Mouse (Mus musculus) adrenal gland, adult 8-10 months (tissue): Measurements from ENCODE around the gene Nap1l1. TPM values are rescaled to one million over a fixed set of nuclear protein-coding genes. Genes with fewer than 3 reads are reported as not detected.
"Not testable (repeated sequence)": the region's sequence is repeated elsewhere in the genome, so short reads cannot be mapped to it uniquely, and the experiment has no call there.

Source experiments
- DNase-seq: peaks from one replicate; pipeline ENCODE4 v3.0.0; 2022
- total RNA-seq, 4 experiments: library from RNA; stranded (reverse); gene quantifications; 2 replicates each; pipeline ENCODE4 v1.2.4; 2022

Nap1l1 gene
- 100 to 1,000 TPM; 120 to 143 (median 133) TPM for total RNA-seq

DNA sequence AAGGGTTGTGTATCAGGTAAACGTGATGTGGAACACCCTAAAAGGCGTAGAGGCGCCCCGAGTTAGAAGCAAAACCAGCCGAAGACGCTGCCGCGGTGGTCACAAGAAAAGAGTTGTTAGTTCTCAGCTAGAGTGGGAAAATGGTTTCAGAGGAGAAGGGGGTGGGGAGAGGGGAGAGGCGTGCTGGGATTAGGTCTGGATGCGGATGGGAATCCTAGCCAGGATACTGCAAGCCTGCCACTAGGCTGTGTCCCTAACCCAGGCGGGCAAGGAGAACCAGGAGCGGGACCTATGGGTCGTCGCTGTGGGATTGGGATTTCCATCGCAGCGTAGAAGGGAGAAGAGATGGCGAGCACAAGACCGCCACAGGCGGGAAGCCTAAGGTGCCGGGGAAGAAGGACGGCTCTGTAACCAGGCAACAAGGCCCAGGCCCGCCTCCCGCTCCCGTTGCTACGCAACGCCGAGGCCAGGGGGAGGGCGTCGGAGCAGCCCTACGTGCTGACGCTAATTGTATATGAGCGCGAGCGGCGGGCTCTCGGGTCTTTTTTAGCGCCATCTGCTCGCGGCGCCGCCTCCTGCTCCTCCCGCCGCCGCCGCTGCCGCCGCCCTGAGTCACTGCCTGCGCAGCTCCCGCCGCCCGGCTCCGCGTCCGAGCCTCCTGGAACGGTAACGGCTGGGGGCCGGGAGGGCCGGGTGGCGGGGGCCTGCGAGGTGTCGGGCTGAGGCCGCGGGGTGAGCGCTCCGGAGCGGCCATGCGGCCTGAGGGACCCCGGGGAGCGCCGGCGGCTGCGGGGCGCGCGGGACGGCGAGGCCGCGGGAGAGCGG is at the start of gene Nap1l1:
Gene Nap1l1, plus strand, starts transcription at position 538 of the 825 bp plus-strand sequence.
- peak; percentile 97 for DNase-seq

DNA sequence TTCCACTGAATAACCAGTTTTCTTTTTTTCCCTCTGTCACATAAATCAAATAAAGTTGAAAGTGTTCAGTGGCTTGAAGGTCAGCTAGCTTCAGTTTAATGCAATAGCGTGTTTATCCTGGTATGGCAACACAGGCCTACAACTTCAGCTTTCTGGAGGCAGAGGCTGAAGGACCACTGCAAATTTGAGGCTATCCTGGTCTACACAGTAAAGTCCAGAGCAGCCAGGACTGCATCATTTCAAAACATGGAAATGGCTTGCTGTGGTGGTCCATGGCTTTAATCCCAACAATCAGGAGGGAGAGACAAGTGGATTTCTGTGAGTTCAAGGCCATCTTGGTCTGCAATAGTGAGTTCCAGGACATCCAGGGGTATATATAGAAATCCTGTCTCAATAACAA is 46.5 kb upstream of the Nap1l1 start:
- peak; percentile 20 for DNase-seq

DNA sequence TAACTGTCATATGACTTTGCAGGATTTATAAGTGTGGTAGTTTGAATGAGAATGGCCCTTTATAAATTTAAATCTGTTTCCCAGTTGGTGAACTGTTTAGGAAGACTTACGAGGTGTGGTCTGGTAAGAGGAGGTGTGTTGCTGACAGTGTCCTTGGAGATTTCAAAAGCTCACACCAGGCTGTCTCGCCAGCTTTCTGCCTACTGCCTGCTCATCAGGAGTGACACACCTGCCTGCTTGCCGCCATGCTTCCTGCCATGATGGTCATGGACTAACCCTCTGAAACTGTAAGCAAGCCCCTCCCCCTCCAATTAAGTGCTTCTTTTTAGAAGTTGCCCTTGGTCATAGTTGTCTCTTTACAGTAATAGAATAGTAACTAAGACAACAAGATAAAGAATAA is 39.5 kb upstream of the Nap1l1 start:
- no peak for DNase-seq

DNA sequence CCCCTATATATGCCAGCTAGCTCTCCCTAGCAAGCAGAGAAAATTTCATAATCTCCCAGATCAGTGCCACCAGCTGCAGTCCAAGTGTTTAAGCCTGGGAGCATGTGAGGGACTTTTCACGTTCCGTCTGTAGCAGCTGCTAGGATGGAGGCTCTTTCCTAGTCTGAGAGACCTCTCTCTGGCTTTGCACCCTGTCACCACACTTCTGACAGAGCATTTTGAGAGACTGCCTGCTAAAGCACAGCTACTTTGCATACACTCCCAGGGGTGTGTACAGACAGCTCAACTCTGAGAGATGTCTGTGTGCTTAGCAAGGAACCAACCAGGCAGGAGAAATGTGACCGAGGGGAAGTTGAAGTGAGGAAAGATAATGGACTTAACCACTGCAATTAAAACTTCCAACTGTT is 32.0 kb upstream of the Nap1l1 start:
- no peak for DNase-seq

DNA sequence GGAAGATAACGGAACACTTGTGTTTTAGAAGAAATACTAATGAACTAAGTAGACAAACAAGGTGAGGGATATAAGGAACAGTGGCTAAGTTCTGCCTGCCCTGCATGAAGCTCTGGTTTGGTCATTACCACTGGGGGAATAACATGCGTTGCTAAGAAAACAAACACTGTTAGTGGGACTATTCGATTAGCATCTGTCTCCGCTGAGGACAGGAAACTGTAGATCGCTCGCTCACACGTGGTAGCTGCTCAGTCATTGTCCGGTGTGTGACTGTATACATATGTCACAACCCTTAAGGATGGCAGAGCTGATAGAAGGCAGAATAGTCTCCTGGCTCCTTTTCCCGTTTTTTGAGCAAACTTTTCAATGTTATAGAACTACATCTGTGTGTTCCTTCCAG is 28.8 kb upstream of the Nap1l1 start:
- DNase-seq: no peak

DNA sequence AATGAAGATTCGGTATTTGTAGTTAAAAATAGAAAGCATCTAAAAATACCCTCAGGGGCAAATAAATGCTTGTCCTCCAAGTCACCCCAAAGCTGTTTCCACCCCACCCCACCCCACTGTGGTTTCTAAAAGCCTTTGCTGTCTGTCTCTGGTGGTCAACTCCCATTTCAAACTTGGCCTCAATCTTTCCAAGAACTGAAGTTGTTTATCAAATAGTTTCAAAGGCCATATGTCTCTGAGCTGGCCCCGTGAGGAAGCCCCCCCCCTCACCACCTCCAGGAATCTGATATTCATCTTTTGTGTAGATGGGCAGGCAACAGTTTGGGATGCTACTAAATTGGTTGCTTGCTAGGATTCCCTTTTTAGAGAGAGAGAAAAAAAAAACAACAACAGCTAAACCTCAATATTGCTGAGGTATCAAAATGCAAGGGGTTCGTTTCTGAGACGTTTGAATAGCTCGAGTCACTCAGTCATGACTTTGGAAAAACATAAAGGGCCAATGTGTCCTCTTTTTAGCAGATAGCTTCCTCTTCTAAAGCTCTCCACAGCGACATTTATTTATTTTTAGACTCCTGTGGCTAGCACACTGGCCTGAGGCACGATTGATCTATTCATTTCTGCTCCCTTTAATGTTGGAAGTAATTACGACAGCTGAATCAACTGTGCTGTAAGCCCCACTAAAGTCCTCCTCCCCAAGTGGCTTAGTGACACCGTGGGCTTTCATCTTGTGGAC is 26.9 kb upstream of the Nap1l1 start:
- DNase-seq: no peak

DNA sequence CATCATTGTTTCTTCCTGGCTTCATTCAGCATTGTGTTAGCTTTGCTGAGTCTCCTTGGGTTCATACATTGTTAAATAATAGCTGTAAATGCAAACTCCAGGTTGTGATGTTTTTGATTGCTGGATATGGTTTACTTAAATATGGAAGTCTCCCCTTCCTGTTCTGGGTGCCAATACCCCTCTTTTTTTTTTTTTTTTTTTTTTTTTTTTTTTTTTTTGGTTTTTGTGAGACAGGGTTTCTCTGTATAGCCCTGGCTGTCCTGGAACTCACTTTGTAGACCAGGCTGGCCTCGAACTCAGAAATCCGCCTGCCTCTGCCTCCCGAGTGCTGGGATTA is 26.4 kb upstream of the Nap1l1 start:
- DNase-seq: not testable (repeated sequence)

DNA sequence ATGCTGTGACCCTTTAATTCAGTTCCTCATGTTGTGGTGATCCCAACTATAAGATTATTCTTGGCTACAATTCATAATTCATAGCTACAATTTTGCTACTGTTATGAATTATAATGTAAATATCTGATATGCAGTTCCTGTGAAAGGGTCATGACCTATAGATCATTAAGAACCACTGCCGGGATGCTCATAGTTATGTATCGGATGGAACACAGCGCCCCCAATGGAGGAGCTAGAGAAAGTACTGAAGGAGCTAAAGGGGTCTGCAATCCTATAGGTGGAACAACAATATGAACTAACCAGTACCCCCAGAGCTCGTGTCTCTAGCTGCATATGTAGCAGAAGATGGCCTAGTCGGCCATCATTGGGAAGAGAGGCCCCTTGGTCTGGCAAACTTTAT is 23.4 kb upstream of the Nap1l1 start:
- DNase-seq: not testable (repeated sequence)

DNA sequence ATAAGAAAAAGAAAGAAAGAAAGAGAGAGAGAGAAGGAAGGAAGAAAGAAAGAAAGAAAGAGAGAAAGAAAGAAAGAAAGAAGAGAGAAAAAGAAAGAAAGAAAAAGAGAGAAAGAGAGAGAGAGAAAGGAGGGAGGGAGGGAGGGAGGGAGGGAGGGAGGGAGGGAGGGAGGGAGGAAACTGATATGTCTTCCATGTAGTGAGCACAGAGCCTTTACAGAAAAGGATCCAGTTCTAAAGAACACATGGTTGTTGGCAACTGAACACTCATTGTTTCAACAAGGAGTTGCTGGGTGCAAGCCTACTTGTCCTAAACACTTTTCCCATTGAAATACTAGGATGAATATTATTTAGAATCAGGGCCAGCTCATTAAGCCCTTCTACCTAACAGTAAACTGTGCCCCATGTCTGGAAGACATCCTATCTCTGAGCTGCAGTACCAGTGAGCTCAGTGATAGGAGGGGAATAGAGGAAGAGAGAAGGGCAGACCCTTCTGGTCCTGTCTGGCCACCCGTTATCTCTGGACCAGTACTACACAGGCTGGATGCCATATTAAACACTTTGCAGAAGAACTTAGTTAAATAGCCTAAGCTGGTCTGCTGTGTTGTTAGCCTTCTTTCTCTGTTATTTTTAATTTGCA is 21.2 kb upstream of the Nap1l1 start:
- DNase-seq: no peak

DNA sequence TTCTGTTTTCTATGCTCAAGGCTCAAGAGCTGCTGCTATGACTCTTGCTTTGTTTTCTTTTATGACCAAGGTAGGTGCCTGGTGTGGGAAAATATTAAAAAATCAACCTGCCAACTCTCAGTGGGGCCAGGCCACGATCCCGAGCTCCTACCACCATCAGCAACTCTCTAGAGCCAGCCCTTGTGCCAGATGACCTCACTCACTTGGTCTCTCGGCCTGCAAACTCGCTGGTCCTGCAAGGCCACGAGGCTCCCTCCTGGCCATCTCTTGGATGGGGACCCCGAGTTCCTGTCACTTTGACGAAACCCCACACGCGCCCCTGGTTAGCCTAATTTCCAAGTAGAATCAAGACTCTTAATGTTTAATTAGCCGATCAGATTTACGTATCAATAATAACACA is 20.6 kb upstream of the Nap1l1 start:
- DNase-seq: no peak

DNA sequence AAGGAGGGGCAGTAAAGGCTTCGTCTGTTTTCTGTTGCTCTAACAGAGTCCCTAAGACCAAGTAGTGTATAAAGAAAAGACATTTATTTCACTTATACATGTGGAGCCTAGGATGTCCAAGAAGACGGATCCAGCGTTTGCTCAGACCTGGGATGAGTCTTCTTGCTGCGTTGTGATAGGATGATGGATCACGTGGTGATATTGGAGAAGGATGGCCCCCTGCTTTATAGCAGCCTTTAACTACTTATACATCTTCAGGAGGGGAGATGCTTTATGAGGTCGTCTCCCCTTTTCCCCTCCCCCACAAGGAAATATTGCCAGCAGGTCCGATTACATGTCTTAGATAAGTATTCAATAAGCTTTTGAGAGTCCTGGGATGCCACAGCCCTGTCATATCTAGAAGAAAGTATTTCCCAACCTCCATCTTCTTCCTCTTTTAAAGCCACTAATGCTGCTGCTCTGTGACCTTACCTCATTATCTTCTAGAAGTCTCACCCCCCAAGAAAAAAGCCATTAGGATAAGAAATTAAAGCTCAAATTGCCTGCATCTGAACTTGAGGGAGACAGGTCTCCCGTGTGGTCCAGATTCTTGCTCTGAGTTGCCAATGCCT is 18.2 kb upstream of the Nap1l1 start:
- no peak for DNase-seq

DNA sequence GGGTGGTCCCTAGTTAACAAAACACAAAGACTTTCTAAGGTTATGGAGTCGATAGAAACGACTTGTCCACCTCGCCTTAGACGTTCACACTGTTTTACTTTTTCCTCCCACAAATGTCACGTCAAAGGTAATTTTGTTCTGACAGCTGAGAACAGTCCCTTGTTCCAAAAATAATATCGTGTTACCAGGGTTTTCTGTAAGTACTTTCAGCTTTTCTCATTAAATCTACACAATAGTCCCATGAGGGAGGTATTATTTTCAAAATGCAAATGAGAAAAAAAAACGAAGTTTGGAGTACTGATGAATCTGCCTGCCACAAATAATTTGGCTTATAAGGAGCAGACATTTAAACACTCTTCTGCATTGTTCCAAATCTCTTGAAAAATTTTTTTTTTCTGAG is 14.9 kb upstream of the Nap1l1 start:
- DNase-seq: no peak

DNA sequence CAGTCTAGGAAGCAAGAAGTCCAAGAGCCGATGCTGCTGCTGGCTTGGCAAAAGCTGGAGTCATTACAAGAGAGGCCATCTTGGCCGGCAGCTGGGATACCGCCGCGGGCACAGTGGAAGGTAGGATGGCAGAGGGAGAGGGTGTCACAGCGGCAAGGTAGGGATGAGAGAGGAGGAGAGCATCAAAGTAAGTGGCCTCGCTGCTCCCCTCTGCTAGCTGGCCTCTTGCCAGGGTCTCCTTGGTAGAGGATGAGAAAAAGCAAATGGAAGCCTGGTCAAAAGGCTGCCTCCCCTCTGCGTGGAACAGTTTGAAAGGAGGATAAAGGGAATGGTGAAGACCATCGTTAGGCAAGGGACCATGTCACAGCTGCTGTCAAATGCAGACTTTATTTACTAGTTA is 14.0 kb upstream of the Nap1l1 start:
- DNase-seq: no peak

DNA sequence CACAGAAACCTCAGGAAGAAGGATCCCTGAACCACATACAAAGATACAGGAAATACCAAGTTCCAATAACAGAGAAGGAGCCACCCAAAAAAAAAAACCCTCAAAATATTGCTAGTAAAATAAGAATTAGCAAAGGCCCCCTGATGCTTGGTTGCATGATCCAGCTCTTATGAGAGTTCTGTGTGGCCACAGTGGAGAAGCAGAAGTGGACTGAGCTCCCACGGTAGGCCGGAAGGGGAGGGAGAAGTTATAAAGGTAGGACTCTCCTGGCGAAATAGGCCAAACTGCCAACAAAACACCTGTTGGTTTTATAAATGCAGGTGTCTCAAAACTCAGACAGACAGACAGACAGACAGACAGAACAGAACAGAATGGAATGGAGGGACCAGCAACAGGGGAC is 13.1 kb upstream of the Nap1l1 start:
- DNase-seq: no peak

DNA sequence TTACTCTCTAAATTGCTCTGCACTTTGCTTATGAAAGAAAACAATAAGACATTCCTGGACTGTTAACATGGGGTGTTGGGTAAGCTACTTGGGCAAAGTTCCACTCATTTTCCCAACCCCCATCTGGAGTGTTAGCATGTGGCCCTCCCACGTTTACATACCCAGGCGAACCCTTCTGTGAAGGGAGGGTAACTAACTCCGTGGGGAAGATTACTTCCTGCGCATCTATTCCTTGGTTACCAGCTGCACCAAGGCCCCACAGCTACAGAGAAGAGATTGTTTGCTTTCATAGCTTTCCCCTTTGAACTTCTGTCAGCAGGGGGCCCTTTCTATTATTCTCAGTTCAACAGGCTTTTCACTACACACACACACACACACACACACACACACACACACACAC is 12.6 kb upstream of the Nap1l1 start:
- no peak for DNase-seq

DNA sequence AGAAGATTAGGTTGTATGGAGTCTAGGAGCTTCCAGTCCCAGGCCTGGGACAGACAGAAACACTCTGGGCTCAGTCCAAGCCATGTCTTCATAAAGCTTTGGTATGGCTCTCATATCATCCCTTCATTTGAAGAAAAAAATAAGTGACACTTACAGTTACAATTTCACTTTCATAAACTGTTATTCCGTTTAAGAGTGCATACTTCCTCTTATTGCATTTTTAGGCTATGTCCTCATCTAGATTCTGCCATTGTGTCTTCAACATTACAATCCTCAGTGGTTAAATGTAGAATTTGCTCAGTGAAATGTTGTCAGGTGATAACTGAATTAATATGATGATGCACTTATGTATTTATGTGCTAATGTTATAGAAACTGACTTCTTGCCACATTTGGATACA is 8.2 kb upstream of the Nap1l1 start:
- DNase-seq: no peak

DNA sequence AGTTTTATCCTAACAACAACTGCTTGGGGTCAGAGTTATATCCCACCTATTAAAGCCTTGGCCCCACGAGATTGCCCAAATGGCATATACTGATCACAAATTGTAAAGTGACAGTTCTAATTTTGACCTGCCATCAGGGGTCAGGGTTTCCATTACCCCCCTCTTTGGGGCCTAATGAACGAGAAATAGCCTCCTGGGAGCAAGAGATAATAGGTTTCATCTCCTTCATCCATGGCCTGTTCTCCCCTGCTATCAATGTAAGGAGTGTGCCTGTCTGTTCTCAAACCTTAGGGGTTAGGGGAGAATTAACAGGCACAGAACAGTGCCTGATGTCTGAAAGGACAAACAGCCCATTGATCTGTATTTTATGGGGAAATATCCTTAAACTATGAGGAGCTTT is 7.6 kb upstream of the Nap1l1 start:
- no peak for DNase-seq

DNA sequence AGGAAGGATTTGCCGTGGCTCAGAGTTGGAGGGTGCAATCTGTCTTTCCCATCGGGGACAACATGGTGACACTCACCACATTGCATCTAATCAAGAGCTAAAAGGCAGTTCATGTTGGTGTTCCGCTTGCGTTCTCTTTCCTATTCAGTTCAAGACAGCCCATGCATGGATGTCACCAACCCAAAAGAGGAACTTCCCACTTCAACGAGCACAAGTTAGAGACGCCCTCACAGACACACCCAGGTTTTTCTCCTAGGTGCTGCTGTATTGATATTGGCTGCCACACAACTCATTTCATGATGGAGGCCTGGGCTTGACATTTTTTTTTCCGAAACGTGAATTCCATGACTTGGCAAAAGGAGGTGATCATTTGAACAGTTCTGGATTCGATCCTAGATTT is 1.9 kb upstream of the Nap1l1 start:
- no peak for DNase-seq

DNA sequence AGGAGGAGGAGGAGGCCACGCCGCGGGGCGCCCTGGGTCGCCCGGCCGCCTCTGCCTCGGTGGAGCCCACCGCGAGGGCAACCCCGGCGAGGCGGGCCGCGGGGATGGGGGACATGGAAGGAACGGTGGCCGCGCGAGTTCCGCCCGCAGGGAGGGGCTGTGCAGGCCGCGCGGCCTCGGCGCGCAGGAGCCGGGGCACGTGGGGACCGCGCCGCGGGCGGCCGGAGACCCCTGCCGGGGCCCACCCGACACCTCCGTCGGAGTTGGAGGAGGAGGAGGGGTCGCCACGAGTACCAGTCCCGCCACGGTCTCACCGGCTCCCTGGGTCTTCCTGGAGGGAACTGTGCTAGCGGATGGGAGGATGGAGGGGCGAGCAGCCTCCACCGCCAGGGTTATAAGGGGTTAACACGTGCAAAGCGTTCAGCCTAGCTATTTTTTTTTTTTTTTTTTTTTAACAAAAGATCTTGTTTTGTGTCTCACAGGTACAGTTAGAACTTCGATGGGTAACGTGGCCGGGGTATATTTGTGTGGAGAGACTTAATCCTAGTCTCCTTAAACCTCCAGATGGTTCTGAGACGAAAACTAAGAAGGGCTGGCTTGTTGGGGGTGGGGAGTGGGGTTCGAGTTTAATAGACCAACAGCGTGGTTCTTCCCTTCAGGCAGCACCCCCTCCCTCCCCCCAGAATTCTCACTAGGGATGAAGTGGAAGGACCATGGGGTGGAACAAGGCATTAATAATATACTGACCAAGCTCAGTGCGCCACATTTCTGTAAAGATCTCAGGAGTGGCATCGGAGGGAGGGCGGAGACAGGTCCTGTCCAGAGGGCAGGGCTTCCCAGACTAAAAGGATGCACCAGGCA is 718 bp downstream of the Nap1l1 start:
- DNase-seq: peak; percentile 28

DNA sequence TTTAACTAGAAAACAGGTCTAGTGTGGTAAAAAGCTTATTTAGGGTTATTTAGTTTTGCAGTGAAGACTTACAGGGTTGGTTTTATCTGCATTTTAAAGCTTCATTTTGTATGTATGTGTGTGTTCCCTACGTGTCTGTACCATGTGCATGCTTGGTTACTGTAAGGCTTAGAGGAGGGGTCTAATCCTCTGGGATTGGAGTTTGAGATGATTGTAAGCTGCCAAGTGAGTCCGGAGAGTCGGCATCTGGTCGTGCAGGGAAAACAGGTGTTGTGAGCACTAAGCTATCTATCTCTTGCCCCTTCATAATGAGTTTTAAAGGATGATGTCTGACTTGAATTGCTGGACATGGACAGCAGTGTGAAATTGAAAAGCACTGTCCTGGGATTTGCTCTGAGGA is 3.3 kb downstream of the Nap1l1 start:
- DNase-seq: no peak

DNA sequence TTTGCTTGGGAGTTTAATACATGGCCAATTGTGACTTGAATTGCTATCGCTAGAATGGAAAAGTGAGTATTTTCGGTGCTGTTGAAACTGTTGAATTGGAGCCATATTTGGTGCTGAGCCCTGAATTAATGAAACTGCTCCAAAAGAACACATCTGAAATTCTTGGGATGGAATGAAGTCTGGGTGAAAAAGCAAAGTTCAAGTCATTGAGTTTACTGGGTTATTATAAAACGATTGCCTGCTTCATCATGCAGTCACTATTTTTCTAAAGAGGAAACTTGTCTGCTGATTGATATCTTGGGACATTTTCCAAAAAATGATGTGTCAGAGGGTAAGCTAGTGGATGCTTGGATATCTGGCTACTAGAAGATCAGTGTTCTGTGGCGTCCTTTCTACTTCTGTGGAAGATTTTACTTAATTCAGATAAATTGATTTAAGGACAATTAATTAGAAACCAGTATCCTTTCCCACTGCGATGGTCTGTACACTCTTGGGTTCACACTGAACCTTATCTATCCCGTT is 4.0 kb downstream of the Nap1l1 start:
- no peak for DNase-seq

DNA sequence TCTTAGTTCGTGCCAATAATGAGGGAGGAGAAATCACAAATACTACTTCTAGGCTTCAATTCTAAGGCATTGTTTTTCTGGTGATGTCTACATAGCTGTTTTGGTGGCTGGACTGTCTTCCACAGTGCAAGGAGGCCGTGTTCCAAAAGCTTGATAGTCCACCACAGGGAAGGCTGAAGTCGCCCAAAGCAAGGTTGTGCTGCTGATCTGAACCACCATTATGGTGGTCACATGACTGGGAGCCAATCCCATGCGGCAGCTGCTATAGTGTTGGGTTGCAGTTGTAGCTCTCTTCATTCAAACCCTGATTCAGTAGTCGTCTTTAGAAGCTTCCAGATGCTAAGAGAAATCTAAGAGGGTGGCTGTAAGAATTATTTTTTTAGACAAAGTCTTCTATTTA is 6.6 kb downstream of the Nap1l1 start:
- no peak for DNase-seq
